Mouse (Mus musculus) ZHBTc4 (cell line): ENCODE measurements around the gene Fem1a.

Experiments
- DNase-seq: peaks from one replicate; pipeline ENCODE4 v3.0.0-alpha.2; 2011; ENCODE audit warnings: low read depth, low spot score

Fem1a gene

DNA sequence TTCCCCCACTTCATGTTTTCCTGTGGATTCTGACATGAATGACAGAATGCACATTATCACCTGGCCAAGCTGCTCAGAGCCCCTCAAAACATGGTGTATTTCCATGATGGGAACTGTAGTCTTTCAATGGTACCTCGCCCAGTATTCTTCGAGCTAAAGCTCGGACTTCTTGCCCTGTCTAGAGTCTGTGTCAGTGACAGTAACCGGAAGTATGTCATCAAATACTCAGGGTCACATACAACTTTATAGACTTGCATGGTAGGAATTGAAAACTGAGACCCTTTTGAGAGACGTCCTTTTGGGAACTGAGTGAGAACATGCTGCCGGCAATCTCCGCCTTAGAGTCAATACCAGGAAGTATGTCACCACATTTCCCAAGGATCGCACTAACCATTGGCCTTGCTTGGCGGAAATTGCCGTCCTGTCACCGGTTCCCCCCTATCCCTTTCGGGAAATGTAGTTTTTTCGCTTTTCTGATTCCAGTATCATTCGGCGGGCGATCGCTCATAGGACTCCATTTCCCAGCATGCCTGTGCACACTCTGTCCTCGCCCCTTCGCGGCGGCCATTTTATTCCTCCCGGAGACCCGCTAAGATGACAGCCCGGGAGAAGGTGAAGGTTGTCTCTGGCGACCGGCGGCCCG is at the start of gene Fem1a:
Gene Fem1a (plus strand): TSS at position 572 of the 643 bp plus-strand sequence.
- DNase-seq = peak; percentile 99

DNA sequence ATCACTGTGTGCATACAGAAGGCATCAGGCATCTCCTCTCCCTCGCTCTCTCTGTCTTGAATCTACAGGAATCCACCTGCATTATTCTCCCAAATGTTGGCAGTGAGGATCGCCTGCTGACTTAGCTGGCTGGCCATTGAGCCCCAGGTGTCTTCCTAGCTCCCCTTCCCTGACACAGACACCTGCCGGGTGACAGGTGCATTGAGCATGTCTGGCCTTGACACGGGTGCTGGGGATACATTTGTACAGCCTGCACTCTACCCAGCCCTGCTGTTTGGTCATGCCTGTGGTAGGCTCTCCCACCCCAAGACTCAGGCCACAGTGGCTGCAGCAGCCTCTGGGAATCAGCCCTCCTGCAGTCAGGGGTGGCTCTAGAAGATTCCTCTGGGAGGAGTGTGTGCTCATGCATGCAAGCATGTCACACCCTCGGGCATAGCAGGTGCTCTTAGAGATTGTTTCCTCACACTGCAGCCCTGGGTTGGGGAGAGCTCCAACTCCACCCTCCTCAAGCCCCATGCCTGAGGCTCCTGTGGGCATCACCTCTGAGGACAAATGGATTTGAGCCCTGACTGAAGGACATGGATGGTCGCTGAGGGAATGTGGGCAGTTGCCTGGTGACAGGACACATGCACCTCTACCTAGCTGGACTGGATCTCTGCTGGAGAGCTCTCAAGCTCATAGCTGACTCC is 49.5 kb upstream of the Fem1a start:
- DNase-seq = no peak

- DNase-seq = no peak
Observed at GRCm38 (mm10) chr17:56207963-56208530, 48.6 kb upstream of the Fem1a start.

GRCm38 (mm10) chr17:56208821-56209220 is 47.8 kb upstream of the Fem1a start:
- DNase-seq = no peak

DNA sequence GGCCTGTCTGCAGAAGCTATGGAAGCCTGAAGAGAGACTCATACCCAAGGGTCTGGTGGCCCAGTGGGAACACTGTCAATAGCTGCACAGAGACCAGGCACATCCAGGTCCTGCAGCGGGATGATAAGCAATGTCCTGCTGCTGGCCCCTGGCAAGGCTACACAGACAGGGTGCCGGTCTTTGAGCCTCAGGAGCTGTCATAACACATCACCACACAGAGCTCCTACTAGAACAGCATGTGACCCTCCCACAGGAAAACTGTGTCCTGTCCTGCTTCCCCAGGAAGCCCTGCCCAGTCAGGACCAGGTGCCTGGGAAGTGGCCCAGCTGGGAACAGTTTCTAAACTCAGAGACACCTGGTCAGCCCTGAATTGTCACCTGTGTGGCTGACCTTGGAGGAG is 45.5 kb upstream of the Fem1a start:
- no peak for DNase-seq

DNA sequence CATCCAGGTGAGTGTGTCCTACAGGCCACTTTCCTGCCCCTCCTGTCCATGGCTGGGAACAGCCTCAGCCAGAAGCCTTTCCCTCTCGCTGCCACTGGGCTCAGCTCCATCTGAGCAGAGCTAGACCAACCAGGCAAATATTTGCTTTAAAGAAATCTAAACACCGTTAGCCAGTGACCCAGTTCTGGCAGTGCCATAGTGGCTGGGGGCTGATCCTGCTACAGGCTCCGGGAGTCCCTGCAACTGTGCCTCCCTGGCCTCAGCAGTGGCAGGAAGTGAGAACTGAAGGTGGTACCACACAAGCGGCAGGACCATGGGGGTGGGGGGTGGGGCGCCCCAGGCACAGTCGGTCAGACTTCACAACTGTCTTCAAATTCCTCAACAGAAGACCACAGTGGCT is 43.9 kb upstream of the Fem1a start:
- no peak for DNase-seq

GRCm38 (mm10) chr17:56214229-56214628 is 42.4 kb upstream of the Fem1a start:
- DNase-seq = no peak

GRCm38 (mm10) chr17:56217670-56218069 is 38.9 kb upstream of the Fem1a start:
- DNase-seq = no peak

DNA sequence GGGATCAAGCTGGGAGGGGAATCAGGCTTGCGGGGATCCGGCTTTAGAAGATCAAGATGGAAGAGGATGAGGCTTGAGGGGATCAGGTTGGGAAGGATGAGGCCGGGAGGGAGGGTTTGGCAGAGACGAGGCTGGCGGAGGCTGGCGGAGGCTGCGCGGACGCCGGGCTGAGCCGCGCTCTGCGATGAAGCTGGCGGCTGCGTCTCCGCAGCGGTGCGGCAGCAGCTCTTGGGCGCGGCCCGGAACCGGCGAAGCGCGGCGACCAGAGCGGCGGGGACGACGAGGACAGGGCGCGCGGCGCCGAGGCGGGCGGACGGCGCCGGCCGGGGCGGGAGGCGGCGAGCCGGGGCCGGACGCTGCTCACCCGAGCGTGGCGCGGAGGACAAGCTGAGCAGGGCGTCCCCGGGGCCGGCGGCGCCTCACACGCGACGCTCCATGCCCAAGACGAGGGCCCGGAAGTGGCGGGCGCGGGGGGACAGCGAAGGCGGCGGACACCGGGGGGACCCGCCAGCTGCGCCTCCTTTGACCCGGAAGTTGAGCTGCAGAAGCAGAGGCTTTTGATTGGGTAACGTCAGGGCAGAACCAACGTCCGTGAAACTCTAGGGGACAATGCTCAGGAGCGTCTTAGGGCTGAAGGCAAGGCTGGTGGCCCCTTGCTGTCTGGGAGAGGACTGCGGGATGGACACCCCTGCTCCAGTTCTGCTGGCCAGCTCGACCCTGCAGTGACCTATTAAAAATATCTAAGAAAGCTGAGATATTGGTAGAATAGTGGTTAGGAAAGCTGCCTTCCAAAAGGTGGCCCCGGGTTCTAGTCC is 38.0 kb upstream of the Fem1a start, which contains the start of gene Dpp9:
Gene Dpp9 (minus strand): TSS at position 529 of the 815 bp plus-strand sequence.
- DNase-seq = peak; percentile 95

- DNase-seq = no peak
Observed at GRCm38 (mm10) chr17:56219251-56219650, 37.4 kb upstream of the Fem1a start.

DNA sequence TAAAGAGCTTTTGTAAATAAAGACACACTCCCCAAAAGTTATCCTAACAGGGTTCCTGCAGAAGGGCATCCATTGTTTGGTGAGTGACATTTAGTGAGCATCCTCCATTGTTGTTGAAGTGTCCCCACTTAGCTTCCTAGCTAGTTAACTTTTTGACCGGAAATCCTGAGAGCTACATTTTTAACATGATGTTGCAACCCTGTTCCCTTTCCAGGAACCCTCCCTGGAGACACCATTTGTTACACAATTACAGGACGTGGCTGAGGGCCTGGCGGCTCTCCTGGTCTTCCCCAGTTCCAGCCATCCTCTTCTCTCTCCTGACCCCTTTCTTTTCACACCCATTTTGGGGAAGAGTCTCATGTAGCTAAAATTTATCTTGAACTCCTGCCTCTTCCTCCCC is 36.8 kb upstream of the Fem1a start:
- DNase-seq = no peak

- peak; percentile 85 for DNase-seq
Observed at GRCm38 (mm10) chr17:56224916-56225315, 31.7 kb upstream of the Fem1a start.

DNA sequence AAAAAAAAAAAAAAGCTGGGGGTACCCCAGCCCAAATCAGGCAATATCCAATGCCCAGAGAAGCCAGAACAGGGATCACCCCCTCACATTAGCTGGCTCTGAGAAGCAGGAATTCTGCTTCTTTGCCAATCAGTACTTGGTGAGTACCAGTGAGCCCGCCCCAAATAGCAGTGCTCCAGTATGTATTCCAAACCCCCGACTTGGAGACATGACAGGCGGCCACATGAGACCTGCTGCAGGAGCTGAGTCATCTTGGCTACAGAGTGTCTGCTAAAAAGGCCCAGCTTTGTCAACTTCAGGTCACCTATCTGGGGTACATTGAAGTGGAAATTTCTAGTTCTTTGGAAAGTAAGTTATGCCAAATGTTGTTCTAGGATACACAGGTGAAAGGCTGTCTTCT is 30.0 kb upstream of the Fem1a start:
- no peak for DNase-seq

DNA sequence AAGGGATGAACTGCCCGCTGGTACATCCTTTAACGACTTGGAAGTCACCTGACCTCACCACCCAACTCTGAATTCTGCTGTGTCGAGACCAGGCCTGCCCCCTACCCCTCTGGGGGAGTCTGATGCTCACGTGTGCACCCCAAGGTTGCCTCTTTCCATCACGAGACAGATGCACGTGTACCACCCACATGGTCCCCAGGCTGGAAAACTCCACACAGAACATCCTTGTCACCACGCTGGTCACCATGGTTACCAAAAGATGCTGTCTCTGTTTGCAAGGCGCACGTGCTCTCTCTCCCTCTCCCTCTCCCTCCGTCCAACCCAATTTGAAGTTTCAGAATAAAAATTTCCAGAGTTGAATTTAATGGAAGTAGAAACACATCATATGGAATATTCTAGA is 26.7 kb upstream of the Fem1a start:
- DNase-seq = no peak

DNA sequence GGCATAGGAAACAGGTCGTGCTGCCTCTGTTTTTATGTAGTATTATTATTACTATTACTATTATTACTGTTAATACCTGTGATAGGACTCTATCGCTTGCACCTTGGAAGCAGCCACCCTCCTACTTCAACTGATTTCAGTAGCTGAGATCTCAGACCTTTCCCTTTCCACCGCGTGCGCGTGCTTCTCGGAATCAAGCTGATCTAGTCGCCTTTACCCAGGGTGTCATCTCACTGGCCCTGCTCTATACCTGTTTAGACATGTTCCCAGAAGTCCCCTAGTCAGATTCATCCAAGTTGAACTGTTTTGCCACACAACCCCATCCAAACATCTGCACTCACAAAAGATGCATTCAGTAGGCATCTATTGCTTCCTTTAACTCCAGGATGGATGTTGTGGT is 23.2 kb upstream of the Fem1a start:
- DNase-seq = no peak

- peak; percentile 87 for DNase-seq
Observed at GRCm38 (mm10) chr17:56233818-56234469, 22.7 kb upstream of the Fem1a start.

DNA sequence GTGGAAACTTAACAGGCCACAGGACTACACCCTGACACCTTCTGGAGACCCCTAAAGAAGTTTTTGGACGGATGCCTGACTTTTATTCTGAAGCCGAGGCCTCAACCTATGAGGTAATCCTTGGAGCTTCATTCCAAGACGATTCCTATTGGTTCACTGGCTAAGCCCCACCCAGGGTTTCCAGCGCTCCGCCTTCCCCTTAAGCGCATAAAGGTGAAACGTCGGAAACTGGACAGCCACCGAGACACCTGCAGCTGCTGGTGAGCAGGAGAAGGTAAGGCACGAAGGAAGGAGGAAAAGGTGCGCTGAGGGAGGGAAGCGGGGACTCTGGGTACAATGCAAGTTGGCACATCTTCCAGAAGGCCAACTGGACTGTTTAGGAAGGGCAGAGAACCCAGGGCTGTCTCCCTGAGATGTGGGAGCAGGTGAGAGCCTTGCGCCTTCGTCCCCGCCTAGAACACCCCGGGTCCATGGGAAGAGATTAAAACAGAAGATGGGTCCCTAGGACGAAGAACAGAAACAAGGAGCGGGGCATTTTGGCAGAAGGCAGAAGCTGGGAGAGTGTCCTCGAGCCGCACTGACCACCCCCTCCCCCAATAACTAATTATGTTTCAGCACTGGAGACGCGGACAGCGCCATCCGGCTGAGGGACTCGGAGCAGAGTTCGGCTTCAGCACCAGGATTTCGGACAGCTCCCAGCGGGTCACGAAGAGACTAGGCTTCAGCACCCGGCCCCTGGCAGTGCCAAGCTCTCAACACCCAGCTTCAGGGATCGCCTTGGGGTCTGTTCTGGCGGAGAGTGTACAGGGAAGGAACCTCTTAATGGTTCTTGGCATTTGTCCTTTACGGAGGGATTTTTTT is 14.8 kb upstream of the Fem1a start:
- DNase-seq = peak; percentile 89

GRCm38 (mm10) chr17:56245608-56246007 is 11.0 kb upstream of the Fem1a start:
- no peak for DNase-seq

DNA sequence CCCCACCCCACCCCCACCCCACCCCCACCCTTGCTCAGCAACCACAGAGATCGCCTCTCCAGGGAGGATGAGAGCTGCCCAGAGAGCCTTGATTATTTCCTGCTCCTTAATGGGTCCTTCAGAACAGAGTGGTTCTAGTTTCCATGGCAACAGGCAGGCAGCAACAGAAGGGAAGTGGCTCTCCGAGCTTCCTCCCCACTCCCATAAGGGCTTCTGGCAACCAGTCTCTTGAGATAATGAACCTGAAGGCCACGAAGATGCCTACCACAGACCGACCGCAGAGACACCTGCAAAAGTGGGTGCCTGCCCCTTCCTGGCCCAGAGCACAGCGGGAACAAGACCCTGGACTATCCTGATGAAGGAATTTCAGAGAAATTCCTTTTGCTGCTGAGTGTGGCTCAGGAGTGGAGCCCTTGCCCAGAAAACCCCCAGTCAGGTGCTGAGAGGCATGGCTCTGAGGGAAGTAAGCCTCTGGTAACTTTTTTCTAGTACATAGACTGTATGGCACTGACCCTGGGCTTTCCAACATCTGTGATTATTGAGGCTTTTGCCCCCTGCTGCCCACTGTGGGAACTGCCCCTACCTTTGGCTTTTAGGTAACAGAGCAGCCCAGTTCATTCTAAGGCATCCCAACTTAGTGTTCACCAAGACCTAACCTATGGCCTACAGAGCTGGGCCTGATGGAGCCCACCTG is 5.3 kb upstream of the Fem1a start:
- DNase-seq = peak; percentile 86

- no peak for DNase-seq
Observed at GRCm38 (mm10) chr17:56254695-56255094, 1.9 kb upstream of the Fem1a start.
